Mouse (Mus musculus) E14TG2a.4 (cell line): ENCODE results near the gene Usp24.

Experiments
- H3K27me3 ChIP-seq: 2 replicates; pipeline ENCODE4 v1.6.1; 2014; ENCODE audit warnings: low read length, control low read depth; ENCODE audit not compliant: insufficient read depth
- H3K36me3 ChIP-seq: 2 replicates; pipeline ENCODE4 v1.6.1; 2014; ENCODE audit warnings: low read length, control low read depth; ENCODE audit not compliant: insufficient read depth
- H3K4me1 ChIP-seq: replicated peaks from 2 replicates; pipeline ENCODE4 v1.6.1; 2014; ENCODE audit warnings: low read depth, low read length, control low read depth
- H3K4me3 ChIP-seq: replicated peaks from 2 replicates; pipeline ENCODE4 v1.5.1; 2014; ENCODE audit warnings: mild to moderate bottlenecking, low read length
- H3K9me3 ChIP-seq: 2 replicates; pipeline ENCODE4 v1.6.1; 2014; ENCODE audit warnings: low read length, control low read depth
- CTCF ChIP-seq: conservative IDR thresholded peaks from 2 replicates; pipeline ENCODE4 v1.5.1; 2014; ENCODE audit warnings: low read length
- NANOG ChIP-seq: IDR thresholded peaks from 2 replicates; pipeline ENCODE4 v1.6.1; 2014; ENCODE audit warnings: borderline replicate concordance, low read length, mixed read lengths
- POU5F1 ChIP-seq: IDR thresholded peaks from 2 replicates; pipeline ENCODE4 v1.6.1; 2014; ENCODE audit warnings: low read length, borderline replicate concordance

Usp24 gene

GRCm38 (mm10) chr4:106483215-106483727 is 167.3 kb downstream of the Usp24 start:
- TF ChIP-seq CTCF (no peak), NANOG (no peak), POU5F1 (no peak)
- H3K27me3 ChIP-seq, result peaks cover 62% of the 10 kb centered on the region
- no peaks in the 10 kb centered on the region for H3K9me3 ChIP-seq
- H3K36me3 ChIP-seq, result no peaks in the 10 kb centered on the region
- H3K4me1 ChIP-seq, result no peaks in the 10 kb centered on the region
- H3K4me3 ChIP-seq, result no peak overlapping the region

GRCm38 (mm10) chr4:106483831-106484230 is 167.8 kb downstream of the Usp24 start:
- H3K4me1 ChIP-seq, result no peaks in the 10 kb centered on the region
- no peaks in the 10 kb centered on the region for H3K9me3 ChIP-seq
- no peak for TF ChIP-seq NANOG
- no peak for TF ChIP-seq POU5F1
- no peak for TF ChIP-seq CTCF
- H3K27me3 ChIP-seq, result peaks cover 66% of the 10 kb centered on the region
- no peak overlapping the region for H3K4me3 ChIP-seq
- H3K36me3 ChIP-seq, result no peaks in the 10 kb centered on the region

GRCm38 (mm10) chr4:106490620-106491019 is 174.6 kb downstream of the Usp24 start:
- Histone ChIP-seq H3K36me3 (no peaks in the 10 kb centered on the region), H3K4me1 (peaks cover 10% of the 10 kb centered on the region), H3K4me3 (no peak overlapping the region), H3K27me3 (peaks cover 27% of the 10 kb centered on the region), H3K9me3 (no peaks in the 10 kb centered on the region)
- no peak for TF ChIP-seq POU5F1
- no peak for TF ChIP-seq CTCF
- TF ChIP-seq NANOG, result no peak
